Mouse (Mus musculus) adrenal gland, adult 18-20 months (tissue): ENCODE measurements around the gene Zfp970. TPM values are rescaled to one million over a fixed set of nuclear protein-coding genes. Genes with fewer than 3 reads are reported as not detected.
"Not testable (repeated sequence)": the region's sequence is repeated elsewhere in the genome, so short reads cannot be mapped to it uniquely, and the experiment has no call there.

ENCODE experiments used
- DNase-seq, 2 experiments: peaks; one replicate each; pipeline ENCODE4 v3.0.0; 2021 to 2022; ENCODE audit warnings: low spot score in 2 of 2
- long read RNA-seq, 2 experiments: library from polyadenylated mRNA; stranded (forward); transcript quantifications; one replicate each; pipeline ENCODE4 v2.0.0; 2021
- total RNA-seq, 2 experiments: library from RNA; stranded (reverse); gene quantifications; 1 replicate in 1 of 2; 2 replicates in 1 of 2; pipeline ENCODE4 v1.2.3; 2021

Zfp970 gene
- total RNA-seq = 10 to 100 TPM; 76.6 to 86.1 TPM
- long read RNA-seq, experiment 1, partial matches to known transcripts = 6 of 21 reads
- long read RNA-seq, experiment 1, other reads (novel, unspliced or antisense) = 11 of 21 reads
- long read RNA-seq, experiment 2, transcript Zfp970-201 (4 exons, 794 nt) = major isoform, 11 of 33 reads
- long read RNA-seq, experiment 2, partial matches to known transcripts = 13 of 33 reads
- long read RNA-seq, experiment 2, other reads (novel, unspliced or antisense) = 7 of 33 reads

- DNase-seq = peak in 1 of 2 experiments; percentile 43
Observed at GRCm38 (mm10) chr2:177464676-177465075, at the start of gene Zfp970. TSS of gene Zfp970 (plus strand) at chr2:177464733.

- DNase-seq = not testable (repeated sequence)
Observed at GRCm38 (mm10) chr2:177468222-177468621, 3.7 kb downstream of the Zfp970 start.

DNA sequence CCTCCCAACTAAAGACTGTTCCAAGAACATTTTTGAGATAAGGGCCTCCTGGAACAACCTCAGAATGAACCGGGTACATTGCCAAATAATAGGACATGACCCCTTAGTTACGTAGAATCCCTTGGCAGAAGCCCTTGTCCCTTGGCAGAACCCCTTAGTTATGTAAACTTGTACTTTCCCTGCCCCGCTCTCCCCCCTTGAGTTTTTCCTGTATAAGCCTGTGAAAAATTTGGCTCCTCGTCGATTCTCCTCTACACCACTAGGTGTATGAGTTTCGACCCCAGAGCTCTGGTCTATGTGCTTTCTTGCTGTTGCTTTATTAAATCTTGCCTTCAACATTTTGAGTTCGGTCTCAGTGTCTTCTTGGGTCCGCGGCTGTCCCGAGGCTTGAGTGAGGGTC lies 7.7 kb downstream of the Zfp970 start:
- DNase-seq = not testable (repeated sequence)

DNA sequence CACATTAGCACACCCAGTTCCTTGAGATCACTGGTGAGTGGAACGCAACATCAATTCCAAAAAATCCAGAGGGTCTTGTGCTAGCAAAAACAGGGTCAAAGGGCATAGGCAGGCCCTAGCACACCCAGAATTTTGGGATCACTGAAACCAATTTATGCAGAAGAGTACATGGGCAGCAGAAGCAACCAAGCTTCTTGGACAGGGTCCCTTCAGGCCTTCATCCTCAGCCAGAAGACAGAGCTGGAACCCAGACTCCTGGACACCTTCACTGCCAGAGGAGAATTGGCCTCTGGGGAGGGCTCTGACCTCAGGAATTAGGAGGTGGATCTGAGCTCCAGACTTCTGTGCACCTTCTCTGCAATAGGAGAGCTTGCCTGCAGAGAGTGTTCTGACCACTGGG lies 17.4 kb downstream of the Zfp970 start:
- DNase-seq = not testable (repeated sequence)

DNA sequence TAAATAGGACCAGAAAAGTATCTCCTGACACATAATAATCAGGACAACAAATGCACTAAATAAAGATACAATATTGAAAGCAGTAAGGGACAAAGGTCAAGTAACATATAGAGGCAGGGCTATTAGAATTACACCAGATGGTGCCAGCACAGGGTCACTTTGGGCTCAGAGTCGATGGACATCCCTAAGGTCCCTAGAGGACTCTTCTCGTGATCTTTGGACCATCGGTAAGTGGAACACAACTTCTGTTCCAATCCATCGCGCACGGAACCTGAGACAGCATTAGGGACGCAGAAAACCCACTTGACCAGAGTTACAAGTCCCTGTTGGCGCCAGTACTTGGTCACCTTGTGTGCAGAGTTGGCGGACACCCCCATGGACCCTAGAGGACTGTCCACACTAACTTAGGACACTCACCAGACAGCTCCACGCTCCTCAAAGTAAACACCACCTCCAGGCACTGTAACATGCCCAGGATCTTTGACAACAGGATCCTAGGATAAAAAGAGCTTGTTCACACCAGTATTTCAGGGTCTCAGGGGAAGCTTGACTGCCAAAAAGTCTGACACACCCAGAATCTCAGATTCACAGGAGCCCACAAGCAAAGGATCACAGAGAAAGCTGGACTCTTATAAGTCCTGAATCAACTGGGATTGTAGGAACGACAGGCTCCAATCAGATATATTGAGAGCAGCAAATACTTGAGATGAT lies 18.9 kb downstream of the Zfp970 start:
- not testable (repeated sequence) for DNase-seq

DNA sequence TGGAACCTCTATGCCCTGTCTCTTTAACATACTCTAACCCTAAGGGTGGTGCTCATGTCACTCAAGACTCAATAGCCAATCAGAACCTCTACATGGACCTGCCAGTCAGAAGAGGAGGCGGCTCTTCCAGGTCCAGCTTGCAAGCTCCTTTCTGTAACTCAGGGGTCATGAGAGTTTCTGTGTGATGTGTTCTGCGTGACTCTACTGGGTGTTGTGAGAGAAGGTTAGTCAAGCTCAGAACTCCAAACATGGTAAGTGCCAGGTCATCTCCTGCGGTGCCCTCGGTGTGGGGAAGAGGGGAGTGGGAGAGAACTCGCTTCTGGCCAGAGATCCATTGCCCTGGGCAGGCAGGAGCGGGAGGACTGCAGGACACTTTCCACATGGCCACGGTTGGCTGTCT lies 33.5 kb downstream of the Zfp970 start, which contains the start of gene Gm14403:
Gm14403 (plus strand) TSS at position 149 of the 400 bp plus-strand sequence.
- peak in 1 of 2 experiments; percentile 65 for DNase-seq

- not testable (repeated sequence) for DNase-seq
Observed at GRCm38 (mm10) chr2:177499182-177499581, 34.6 kb downstream of the Zfp970 start.

GRCm38 (mm10) chr2:177505211-177505719 lies 40.7 kb downstream of the Zfp970 start:
- DNase-seq = not testable (repeated sequence)

DNA sequence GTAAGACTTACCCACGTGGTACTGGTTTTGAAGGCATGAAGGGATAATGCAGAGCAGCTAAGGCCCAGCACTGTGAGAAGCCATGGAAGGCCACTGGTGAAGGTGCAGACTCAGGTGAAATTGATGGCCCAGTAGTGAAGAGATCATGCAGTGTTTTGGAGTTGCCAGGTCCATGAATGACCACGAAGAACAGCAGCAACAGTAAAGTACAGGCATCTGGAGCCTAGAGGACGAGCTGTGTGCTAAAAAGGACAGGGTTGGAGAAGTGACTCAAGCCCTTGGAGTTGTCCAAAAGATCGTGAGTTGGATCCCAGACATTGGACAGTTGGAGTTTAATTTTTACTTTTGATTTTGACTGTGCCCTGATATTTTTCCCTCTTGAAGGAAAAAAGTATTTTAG lies 46.8 kb downstream of the Zfp970 start:
- DNase-seq = not testable (repeated sequence)

DNA sequence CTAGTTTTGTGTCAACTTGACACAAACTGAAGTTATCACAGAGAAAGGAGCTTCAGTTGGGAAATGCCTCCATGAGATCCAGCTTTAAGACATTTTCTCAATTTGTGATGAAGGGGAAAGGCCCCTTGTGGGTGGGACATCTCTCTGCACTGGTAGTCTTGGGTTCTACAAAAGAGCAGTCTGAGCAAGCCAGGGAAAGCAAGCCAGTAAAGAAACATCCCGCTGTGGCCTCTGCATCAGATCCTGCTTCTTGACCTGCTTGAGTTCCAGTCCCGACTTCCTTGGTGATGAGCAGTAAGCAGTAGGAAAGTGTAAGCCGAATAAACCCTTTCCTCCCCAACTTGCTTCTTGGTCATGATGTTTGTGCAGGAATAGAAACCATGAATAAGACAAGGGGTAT lies 47.4 kb downstream of the Zfp970 start:
- DNase-seq = not testable (repeated sequence)

DNA sequence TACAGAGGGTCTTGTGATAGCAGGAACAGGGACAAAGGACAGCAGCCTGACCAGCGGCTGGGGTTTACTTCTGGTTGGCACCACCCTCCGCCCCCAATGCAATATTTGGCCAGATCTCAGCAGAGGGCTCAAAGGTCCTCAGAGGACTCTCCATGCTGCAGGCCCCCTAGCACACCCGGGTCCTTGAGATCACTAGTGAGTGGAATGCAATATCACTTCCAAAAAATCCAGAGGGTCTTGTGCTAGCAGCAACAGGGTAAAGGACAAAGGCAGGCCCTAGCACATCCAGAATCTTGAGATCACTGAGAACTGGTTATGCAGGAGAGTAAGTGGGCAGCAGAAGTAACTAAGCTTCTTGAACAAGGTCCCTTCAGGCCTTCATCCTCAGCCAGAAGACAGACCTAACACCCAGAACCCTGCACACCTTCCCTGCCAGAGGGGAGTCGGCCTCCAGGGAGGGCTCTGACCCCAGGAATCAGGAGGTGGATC lies 49.5 kb downstream of the Zfp970 start:
- not testable (repeated sequence) for DNase-seq

DNA sequence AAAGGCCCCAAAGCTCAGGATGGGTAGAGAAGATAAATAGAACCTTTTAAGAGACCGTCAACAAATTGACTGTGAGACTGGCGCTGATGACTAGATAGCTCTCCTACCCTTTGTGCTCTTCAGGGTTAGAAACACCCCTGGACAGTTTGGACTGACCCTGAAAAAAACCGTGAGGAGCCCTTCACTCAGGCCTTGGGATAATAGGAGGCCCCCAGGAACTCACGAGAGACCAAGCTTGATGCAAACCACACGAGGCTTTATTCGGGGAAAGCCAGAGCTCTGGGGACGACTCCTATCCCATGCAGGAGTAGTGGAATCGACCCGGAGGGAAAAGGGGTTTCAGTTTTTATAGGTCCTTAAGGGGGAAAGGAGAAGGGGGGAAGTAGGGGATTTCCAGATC lies 53.2 kb downstream of the Zfp970 start:
- DNase-seq = not testable (repeated sequence)

- not testable (repeated sequence) for DNase-seq
Observed at GRCm38 (mm10) chr2:177518354-177518753, 53.8 kb downstream of the Zfp970 start.

DNA sequence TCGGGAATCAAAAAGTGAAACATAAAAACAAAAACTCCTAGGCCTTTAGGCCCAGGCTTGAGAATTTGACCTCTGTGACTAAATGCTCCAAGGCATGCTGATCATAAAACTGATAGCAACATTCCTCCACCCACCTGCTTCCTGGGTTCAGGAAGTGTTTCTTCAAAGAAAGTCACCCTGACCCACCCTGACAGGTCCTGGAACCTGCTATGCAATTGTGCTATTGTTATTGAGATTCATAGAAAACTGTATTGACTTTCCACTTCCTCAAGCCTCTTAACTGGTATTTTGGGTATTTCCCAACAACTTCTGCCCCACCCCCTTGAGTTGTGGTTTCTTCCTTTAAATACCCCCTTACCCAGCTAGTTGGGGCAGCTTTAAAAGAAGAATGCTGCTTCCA lies 54.4 kb downstream of the Zfp970 start:
- DNase-seq = not testable (repeated sequence)

DNA sequence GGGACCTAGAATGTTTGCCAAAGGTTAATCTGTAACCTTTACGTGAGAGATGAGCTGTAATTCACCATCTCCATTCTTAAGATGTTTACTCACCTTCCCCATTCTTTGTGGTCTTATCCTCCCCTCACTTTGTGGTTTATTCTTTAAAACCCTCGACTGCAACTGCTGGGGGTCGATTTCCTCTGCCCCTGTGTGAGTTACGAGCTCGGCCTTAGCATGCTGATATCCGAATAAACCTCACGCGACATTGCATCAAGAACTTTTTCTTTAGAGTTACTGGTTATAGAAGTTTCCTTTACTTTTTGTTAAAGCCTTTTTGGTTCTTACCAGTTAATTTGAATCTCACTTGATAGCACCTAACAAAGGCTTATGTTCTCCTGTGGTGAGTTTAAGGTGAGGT lies 55.5 kb downstream of the Zfp970 start:
- DNase-seq = no peak

DNA sequence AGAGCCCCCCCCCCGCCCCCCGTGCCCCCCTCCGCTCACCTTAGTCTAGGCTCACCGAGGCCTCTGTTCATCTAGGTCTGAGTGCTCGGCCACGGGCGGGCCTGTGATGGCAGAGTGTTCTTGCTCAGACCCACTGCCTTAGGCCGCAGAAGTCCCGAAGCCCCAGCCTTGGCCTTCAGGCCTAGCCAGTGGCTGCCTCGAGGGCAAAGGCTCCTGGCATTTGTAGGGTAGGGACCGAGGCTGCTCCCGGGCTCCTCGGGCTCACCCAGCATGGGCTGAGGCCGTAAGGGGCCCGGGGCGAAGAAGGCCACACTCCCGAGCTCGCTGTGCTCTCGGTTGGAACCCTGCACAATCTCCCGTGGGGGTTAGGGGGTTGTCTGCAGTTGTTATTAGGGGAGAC lies 58.5 kb downstream of the Zfp970 start:
- no peak for DNase-seq

- not testable (repeated sequence) for DNase-seq
Observed at GRCm38 (mm10) chr2:177523674-177524073, 59.1 kb downstream of the Zfp970 start.

- DNase-seq = not testable (repeated sequence)
Observed at GRCm38 (mm10) chr2:177524171-177524570, 59.6 kb downstream of the Zfp970 start.
